Comparison of ENCODE assay signal across 22 mouse cellular contexts in the genomic region with DNA sequence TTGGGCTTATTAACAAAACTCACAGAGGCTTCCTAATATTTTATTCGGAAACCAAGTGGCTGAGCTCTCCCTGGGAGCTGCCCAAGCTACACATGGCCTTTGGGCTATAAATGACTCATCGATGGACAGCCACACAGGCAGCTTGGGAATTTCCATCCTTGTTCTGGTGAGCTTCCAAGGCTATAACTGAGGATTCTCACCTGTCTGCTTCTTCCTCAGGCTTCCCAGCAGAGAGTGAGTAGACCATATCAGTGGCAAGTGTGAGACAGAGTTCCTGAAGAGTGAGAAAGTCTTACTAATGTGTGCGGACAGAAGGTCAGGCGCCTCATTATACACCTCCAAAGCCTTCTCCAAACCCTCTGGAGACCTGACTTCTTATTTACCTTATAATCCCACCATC.
DNase-seq lines count a peak whose midpoint lies in the region; ATAC-seq and TF ChIP-seq lines count a peak whose summit lies in the region.
"Had no signal": no experiment of that assay in that cellular context is flagged by ENCODE, and none has a peak within 500 bp of the region (broad histone marks: within the 10 kb centered on the region; RNA-seq: fewer than 3 reads in every experiment).

No protein-coding gene starts in this region.

- no peaks in the 10 kb centered on the region for H3K27me3 ChIP-seq in C2C12 (ENCODE audit: control insufficient read depth, insufficient read depth, insufficient read length)
- no peaks in the 10 kb centered on the region for H3K27me3 ChIP-seq in Patski
- H3K27me3 ChIP-seq: limb, embryonic 12.5 days; midbrain, embryonic 12.5 days had no signal

- H3K4me3 ChIP-seq in C2C12 (ENCODE audit: insufficient read depth, poor library complexity, severe bottlenecking): no peak overlapping the region
- H3K4me3 ChIP-seq: forebrain, embryonic 10.5 days; hindbrain, embryonic 10.5 days; layer of hippocampus, adult 2 months; limb, embryonic 12.5 days; midbrain, embryonic 12.5 days had no signal

- in situ Hi-C loops in Patski (cut with MboI; ENCODE audit: low pct_unique_long_range_greater_than_20kb): loop anchor here (10.0 kb wide), 2 partner anchors 179 to 209 kb away; no protein-coding TSS in a partner anchor

- POLR2A ChIA-PET in Patski (lab: Charles Lee): interaction anchor here (0.7 to 1.4 kb wide), 5 partner anchors 104 to 184 kb away, joined by 3 to 6 read pairs (median 3); no protein-coding TSS in a partner anchor

- CTCF ChIA-PET in Patski (lab: Charles Lee): interaction anchor here (1.0 kb wide), 1 partner anchor 116 kb away, joined by 5 read pairs; no protein-coding TSS in a partner anchor

- TF ChIP-seq CTCF in C2C12 (IDR thresholded peaks at IDR 0.05; ENCODE audit: control insufficient read depth, insufficient read depth, insufficient read length) (no peak), Patski (IDR thresholded peaks at IDR 0.05) (no peak)

- H3ac ChIP-seq in C2C12 (ENCODE audit: control insufficient read depth, insufficient read length, low read depth): no peak overlapping the region

- DNase-seq in 3134 (ENCODE audit: extremely low read depth, insufficient read length, low spot score): peak; percentile 64
- DNase-seq in Patski (ENCODE audit: low read depth, low spot score): peak; percentile 88
- peak; percentile 33 for DNase-seq in fat pad, adult 2 months (ENCODE audit: extremely low read depth, low read depth, low spot score)
- no peak for DNase-seq in kidney, postnatal 10 days
- DNase-seq in lung, postnatal 25 days (ENCODE audit: low spot score): no peak
- no peak for DNase-seq in adrenal gland, postnatal 4 days (ENCODE audit: low spot score in 2 of 2)
- DNase-seq: adrenal gland, postnatal 25 days; cerebellum, adult 18-20 months; cerebellum, postnatal 36 days; layer of hippocampus, postnatal 36 days; lung, adult 18-20 months; lung, postnatal 10 days had no signal

- H3K36me3 ChIP-seq in C2C12 (ENCODE audit: control insufficient read depth, insufficient read depth): no peaks in the 10 kb centered on the region
- H3K36me3 ChIP-seq: forebrain, embryonic 10.5 days; hindbrain, embryonic 10.5 days; limb, embryonic 12.5 days; midbrain, embryonic 12.5 days had no signal

- H3K79me2 ChIP-seq in C2C12 (ENCODE audit: control insufficient read depth, insufficient read depth): no peaks in the 10 kb centered on the region

- no peaks in the 10 kb centered on the region for H3K79me3 ChIP-seq in C2C12 (ENCODE audit: low read depth)

- ATAC-seq in Patski: peak; percentile 81
- no peak for ATAC-seq in granulocyte monocyte progenitor cell, adult 5-6 weeks (replicated peaks; ENCODE audit: poor library complexity, severe bottlenecking)
- ATAC-seq: forebrain, embryonic 16.5 days; hindbrain, postnatal 0 days; intestine, embryonic 16.5 days had no signal

TF ChIP-seq in C2C12, 6 proteins besides CTCF, POLR2A, EP300 and RAD21:
- TF ChIP-seq MYOD1 (IDR thresholded peaks at IDR 0.05; ENCODE audit: control insufficient read depth, insufficient read length, low read depth) (peak; percentile 85), MYOG (IDR thresholded peaks at IDR 0.05; ENCODE audit: control insufficient read depth, extremely low read depth, insufficient read length) (no peak), MAX (IDR thresholded peaks at IDR 0.05) (peak; percentile 40), CEBPB (IDR thresholded peaks at IDR 0.05; ENCODE audit: low read depth) (no peak), USF1 (IDR thresholded peaks at IDR 0.05; ENCODE audit: low read depth) (no peak), FOSL1 (IDR thresholded peaks at IDR 0.05; ENCODE audit: insufficient read depth, low read length, poor library complexity, severe bottlenecking) (peak; percentile 57)

Comparison
In these comparisons a context has a peak if more than half of its experiments do, and no peak if none do; other contexts are left out.
1. DNase-seq: peak in 3134 (single experiment), Patski (single experiment) and fat pad, adult 2 months (single experiment); none in kidney, postnatal 10 days (single experiment), lung, postnatal 25 days (single experiment) and adrenal gland, postnatal 4 days (0 of 2).